Mouse (Mus musculus): ENCODE measurements around the gene Hrh2.

DNA sequence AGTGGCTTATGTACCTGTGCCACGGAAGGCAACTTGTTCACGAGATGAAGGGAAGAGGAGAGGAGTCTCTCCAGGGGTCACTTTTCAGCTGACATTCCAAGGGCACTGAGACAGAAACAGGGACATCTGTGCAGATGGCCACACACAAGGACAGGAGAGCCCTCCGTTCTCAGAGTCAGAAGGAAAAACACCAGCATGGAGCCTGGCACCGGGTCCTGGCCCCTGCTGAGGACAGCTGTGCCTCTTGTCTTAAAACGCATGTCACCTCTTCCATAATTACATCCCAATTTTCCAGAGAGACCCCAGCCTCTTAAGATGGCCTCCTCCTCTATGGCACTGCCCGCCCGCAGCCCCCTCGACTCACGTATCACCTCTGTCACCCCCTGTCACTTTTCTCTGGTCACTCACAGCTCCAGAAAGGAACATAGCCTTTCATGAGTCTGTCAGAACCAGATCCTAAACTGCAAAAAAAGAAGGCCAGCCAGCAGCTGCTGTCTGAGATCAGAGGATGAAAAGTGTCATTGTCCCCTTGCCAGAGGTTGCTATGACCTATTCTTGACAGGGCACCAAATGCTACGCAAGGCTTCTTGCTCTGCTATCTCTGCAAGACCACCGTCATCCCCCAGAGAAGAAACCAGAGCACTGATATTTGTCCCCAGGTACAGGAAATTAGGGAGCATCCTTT is 59.8 kb downstream of the Hrh2 start:
- TF ChIP-seq CTCF (IDR thresholded peaks at IDR 0.05; ENCODE audit: borderline replicate concordance, insufficient read depth, low read length) (no peak), POLR2A (IDR thresholded peaks at IDR 0.05; ENCODE audit: low read depth, low read length) (no peak)
